Mouse (Mus musculus): ENCODE measurements around the gene Cd52. TPM values are rescaled to one million over a fixed set of nuclear protein-coding genes. Genes with fewer than 3 reads are reported as not detected.

The Cd52 gene
- polyA plus RNA-seq, 1 experiment from 2014 or later = 5.1 TPM

- no peaks in the 10 kb centered on the region for H3K36me3 ChIP-seq (ENCODE audit: control insufficient read depth, insufficient read depth, low read length)
- H3K4me3 ChIP-seq (ENCODE audit: low read depth, low read length) = peak within 1 kb of the TSS; percentile 81
- peak within 1 kb of the TSS; percentile 56 for H3K9ac ChIP-seq (ENCODE audit: low read depth, low read length)
- no peaks in the 10 kb centered on the region for H3K4me1 ChIP-seq (replicated peaks; ENCODE audit: control insufficient read depth, insufficient read depth, low read length)
- peak within 1 kb of the TSS; percentile 64 for H3K4me2 ChIP-seq (replicated peaks; ENCODE audit: low read depth, low read length)
- no peak within 1 kb of the TSS for H3K27ac ChIP-seq (ENCODE audit: low read depth, low read length)
- no peaks in the 10 kb centered on the region for H3K9me3 ChIP-seq (ENCODE audit: control insufficient read depth, low read length)
- ATAC-seq (ENCODE audit: low FRiP score) (peak; percentile 96), DNase-seq (ENCODE audit: low spot score) (peak; percentile 91)
- WGBS = 17% methylated on average over 34 of the region's 34 CpGs
- H3K27me3 ChIP-seq (ENCODE audit: control insufficient read depth, insufficient read depth, low read length) = no peaks in the 10 kb centered on the region
Measured at GRCm38 (mm10) chr4:134101979-134102741, 7.3 kb upstream of the Cd52 start, which contains the start of gene Ubxn11. TSS of gene Ubxn11 (plus strand) at chr4:134102570.

DNA sequence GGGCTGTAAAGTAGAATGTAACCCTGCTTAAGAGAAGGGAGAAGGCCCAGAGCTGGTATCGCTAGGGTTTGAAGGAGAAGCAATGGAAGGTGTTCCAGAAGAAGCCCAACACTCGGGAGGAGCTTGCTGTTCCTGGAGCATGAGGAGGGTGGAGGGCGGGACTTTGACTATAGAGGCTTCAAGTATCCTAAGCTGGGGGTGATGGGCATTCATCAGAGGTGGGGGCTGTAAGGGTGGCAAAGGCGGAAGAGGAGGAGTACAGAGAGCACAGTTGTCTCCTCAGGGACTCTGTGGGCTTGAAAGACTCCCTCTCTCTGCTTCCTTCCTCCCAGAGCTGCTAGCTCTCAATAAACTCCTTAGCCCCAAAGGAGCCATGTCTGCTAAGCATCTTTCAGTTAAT lies 5.4 kb upstream of the Cd52 start:
- Histone ChIP-seq H3K4me2 (replicated peaks; ENCODE audit: low read depth, low read length) (no peak overlapping the region), H3K27me3 (ENCODE audit: control insufficient read depth, insufficient read depth, low read length) (no peaks in the 10 kb centered on the region), H3K4me1 (replicated peaks; ENCODE audit: control insufficient read depth, insufficient read depth, low read length) (no peaks in the 10 kb centered on the region), H3K9ac (ENCODE audit: low read depth, low read length) (no peak overlapping the region), H3K4me3 (ENCODE audit: low read depth, low read length) (no peak overlapping the region), H3K27ac (ENCODE audit: low read depth, low read length) (no peak overlapping the region), H3K9me3 (ENCODE audit: control insufficient read depth, low read length) (no peaks in the 10 kb centered on the region), H3K36me3 (ENCODE audit: control insufficient read depth, insufficient read depth, low read length) (no peaks in the 10 kb centered on the region)
- WGBS = 82% methylated on average over 4 of the region's 4 CpGs
- ATAC-seq (ENCODE audit: low FRiP score) (no peak), DNase-seq (ENCODE audit: low spot score) (no peak)

DNA sequence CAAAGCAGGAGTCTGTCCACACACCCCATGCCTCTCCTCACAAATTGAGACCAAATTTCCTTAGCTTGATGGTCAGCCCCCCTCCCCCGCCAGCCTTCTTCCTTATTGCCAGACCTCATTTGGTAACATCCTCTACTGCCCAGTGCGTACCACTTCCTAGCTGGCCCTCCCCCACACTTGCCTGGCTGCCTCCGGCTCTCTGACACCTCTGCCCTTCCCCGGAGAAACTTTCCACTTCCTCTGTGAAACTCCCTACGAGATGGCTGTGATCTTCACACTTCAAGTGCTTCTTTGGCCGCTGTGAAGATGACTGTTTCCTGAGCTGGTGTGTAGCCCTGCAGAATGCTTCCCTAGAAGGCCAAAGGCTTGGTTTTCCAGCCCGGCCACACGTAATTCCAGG lies 3.7 kb upstream of the Cd52 start:
- Histone ChIP-seq H3K9ac (ENCODE audit: low read depth, low read length) (no peak overlapping the region), H3K4me1 (replicated peaks; ENCODE audit: control insufficient read depth, insufficient read depth, low read length) (no peaks in the 10 kb centered on the region), H3K36me3 (ENCODE audit: control insufficient read depth, insufficient read depth, low read length) (no peaks in the 10 kb centered on the region), H3K27me3 (ENCODE audit: control insufficient read depth, insufficient read depth, low read length) (no peaks in the 10 kb centered on the region), H3K27ac (ENCODE audit: low read depth, low read length) (no peak overlapping the region), H3K4me3 (ENCODE audit: low read depth, low read length) (no peak overlapping the region), H3K9me3 (ENCODE audit: control insufficient read depth, low read length) (no peaks in the 10 kb centered on the region), H3K4me2 (replicated peaks; ENCODE audit: low read depth, low read length) (no peak overlapping the region)
- DNase-seq (ENCODE audit: low spot score) (no peak), ATAC-seq (ENCODE audit: low FRiP score) (no peak)
- 74% methylated on average over 8 of the region's 8 CpGs for WGBS

DNA sequence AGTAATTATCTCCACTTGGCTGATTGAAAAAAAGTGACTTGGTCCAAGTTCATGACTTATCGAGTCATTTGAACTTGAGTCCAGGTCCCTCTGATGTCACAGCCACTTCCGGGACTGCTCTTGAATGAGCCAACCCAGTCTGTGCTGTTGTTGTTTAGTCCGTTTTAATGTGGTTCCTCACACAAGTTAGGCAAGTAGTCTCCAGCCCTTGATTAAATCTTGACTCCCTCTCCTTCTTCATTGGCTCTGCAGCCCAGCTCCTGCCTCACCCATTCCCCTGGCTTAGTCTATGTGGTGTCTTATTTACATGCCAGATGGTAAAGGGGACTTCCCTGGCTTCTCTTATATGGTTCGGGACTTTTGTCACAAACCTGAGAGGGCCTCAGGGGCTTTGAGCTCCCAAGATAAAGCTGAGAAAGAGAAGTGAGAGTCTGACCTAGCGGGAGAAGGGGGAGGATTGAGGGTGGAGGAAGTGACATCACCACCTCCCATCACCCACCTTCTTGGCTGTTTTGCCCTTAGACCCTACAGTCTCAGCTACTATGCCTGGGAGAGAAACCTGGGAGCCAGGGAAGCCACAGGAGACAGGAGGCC lies 2.2 kb upstream of the Cd52 start:
- no peaks in the 10 kb centered on the region for H3K36me3 ChIP-seq (ENCODE audit: control insufficient read depth, insufficient read depth, low read length)
- H3K4me2 ChIP-seq (replicated peaks; ENCODE audit: low read depth, low read length) = no peak overlapping the region
- ATAC-seq (ENCODE audit: low FRiP score) (no peak), DNase-seq (ENCODE audit: low spot score) (no peak)
- no peak overlapping the region for H3K27ac ChIP-seq (ENCODE audit: low read depth, low read length)
- H3K4me1 ChIP-seq (replicated peaks; ENCODE audit: control insufficient read depth, insufficient read depth, low read length) = no peaks in the 10 kb centered on the region
- WGBS = 83% methylated on average over 5 of the region's 5 CpGs
- H3K9me3 ChIP-seq (ENCODE audit: control insufficient read depth, low read length) = no peaks in the 10 kb centered on the region
- no peak overlapping the region for H3K4me3 ChIP-seq (ENCODE audit: low read depth, low read length)
- H3K27me3 ChIP-seq (ENCODE audit: control insufficient read depth, insufficient read depth, low read length) = no peaks in the 10 kb centered on the region
- H3K9ac ChIP-seq (ENCODE audit: low read depth, low read length) = no peak overlapping the region

- Histone ChIP-seq H3K27ac (ENCODE audit: low read depth, low read length) (no peak overlapping the region), H3K9ac (ENCODE audit: low read depth, low read length) (no peak overlapping the region), H3K36me3 (ENCODE audit: control insufficient read depth, insufficient read depth, low read length) (no peaks in the 10 kb centered on the region), H3K4me1 (replicated peaks; ENCODE audit: control insufficient read depth, insufficient read depth, low read length) (no peaks in the 10 kb centered on the region), H3K4me2 (replicated peaks; ENCODE audit: low read depth, low read length) (no peak overlapping the region), H3K27me3 (ENCODE audit: control insufficient read depth, insufficient read depth, low read length) (no peaks in the 10 kb centered on the region), H3K4me3 (ENCODE audit: low read depth, low read length) (no peak overlapping the region), H3K9me3 (ENCODE audit: control insufficient read depth, low read length) (no peaks in the 10 kb centered on the region)
- no peak for ATAC-seq (ENCODE audit: low FRiP score)
- DNase-seq (ENCODE audit: low spot score) = no peak
- WGBS = 75% methylated on average over 3 of the region's 3 CpGs
Measured at GRCm38 (mm10) chr4:134096120-134096519, 1.2 kb upstream of the Cd52 start.

- no peaks in the 10 kb centered on the region for H3K9me3 ChIP-seq (ENCODE audit: control insufficient read depth, low read length)
- ATAC-seq (ENCODE audit: low FRiP score) (no peak), DNase-seq (ENCODE audit: low spot score) (no peak)
- WGBS = 86% methylated on average over 7 of the region's 7 CpGs
- H3K27me3 ChIP-seq (ENCODE audit: control insufficient read depth, insufficient read depth, low read length) = no peaks in the 10 kb centered on the region
- H3K36me3 ChIP-seq (ENCODE audit: control insufficient read depth, insufficient read depth, low read length) = no peaks in the 10 kb centered on the region
- no peaks in the 10 kb centered on the region for H3K4me1 ChIP-seq (replicated peaks; ENCODE audit: control insufficient read depth, insufficient read depth, low read length)
- H3K27ac ChIP-seq (ENCODE audit: low read depth, low read length) = no peak overlapping the region
- no peak overlapping the region for H3K4me3 ChIP-seq (ENCODE audit: low read depth, low read length)
- H3K4me2 ChIP-seq (replicated peaks; ENCODE audit: low read depth, low read length) = no peak overlapping the region
- H3K9ac ChIP-seq (ENCODE audit: low read depth, low read length) = no peak overlapping the region
Measured at GRCm38 (mm10) chr4:134094004-134094564, 798 bp downstream of the Cd52 start.

DNA sequence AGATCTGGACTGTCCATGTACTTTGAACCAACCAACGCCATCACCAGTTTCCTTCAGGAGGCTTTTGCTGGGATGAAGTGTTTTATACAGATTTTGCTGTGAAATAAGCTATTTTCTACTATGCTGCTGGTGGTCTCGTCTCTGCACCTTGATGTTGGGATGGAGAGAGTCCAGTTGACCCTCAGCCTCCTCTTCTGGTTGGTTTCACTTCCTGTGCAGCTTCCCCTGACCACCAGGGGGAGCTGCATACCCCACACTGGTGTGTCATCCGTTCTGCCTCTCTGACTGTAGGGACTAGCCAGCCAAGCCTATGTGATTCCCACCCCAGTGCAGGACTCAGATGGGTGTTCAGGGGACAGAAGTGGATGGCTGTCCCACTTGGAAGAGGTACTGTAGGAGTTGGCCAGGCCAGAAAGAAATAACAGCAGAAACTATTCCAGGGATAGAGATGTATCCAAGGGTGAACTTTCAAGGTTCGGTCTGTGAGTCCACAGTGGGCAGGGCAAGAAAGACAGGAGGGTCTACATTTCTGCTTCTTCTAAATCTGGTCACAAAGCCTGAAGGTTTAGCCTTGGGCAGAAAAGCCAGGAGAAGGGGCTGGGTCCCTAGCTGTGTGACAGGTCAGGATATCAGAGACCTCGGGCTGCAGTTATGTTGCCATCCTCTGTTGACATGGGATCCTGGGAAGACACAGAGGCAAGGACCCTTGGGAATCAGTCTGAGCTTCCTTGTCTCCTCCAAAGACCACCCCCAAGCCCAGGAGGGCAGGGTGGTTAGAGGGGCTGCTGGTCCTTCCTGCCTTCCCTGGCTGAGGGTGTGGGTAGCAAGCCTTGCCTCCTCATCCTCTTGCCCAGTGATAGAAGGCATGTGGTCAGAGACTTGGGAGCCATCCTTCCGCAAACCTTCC lies 2.2 kb downstream of the Cd52 start:
- no peaks in the 10 kb centered on the region for H3K36me3 ChIP-seq (ENCODE audit: control insufficient read depth, insufficient read depth, low read length)
- H3K27ac ChIP-seq (ENCODE audit: low read depth, low read length) = no peak overlapping the region
- H3K9ac ChIP-seq (ENCODE audit: low read depth, low read length) = no peak overlapping the region
- WGBS = 69% methylated on average over 6 of the region's 6 CpGs
- H3K27me3 ChIP-seq (ENCODE audit: control insufficient read depth, insufficient read depth, low read length) = no peaks in the 10 kb centered on the region
- H3K4me1 ChIP-seq (replicated peaks; ENCODE audit: control insufficient read depth, insufficient read depth, low read length) = no peaks in the 10 kb centered on the region
- no peaks in the 10 kb centered on the region for H3K9me3 ChIP-seq (ENCODE audit: control insufficient read depth, low read length)
- no peak overlapping the region for H3K4me3 ChIP-seq (ENCODE audit: low read depth, low read length)
- DNase-seq (ENCODE audit: low spot score) (peak; percentile 56), ATAC-seq (ENCODE audit: low FRiP score) (no peak)
- no peak overlapping the region for H3K4me2 ChIP-seq (replicated peaks; ENCODE audit: low read depth, low read length)

GRCm38 (mm10) chr4:134091225-134091529 lies 3.7 kb downstream of the Cd52 start:
- H3K9ac ChIP-seq (ENCODE audit: low read depth, low read length) = no peak overlapping the region
- H3K4me2 ChIP-seq (replicated peaks; ENCODE audit: low read depth, low read length) = no peak overlapping the region
- H3K27me3 ChIP-seq (ENCODE audit: control insufficient read depth, insufficient read depth, low read length) = no peaks in the 10 kb centered on the region
- H3K4me3 ChIP-seq (ENCODE audit: low read depth, low read length) = no peak overlapping the region
- DNase-seq (ENCODE audit: low spot score) = no peak
- no peak overlapping the region for H3K27ac ChIP-seq (ENCODE audit: low read depth, low read length)
- no peak for ATAC-seq (ENCODE audit: low FRiP score)
- no peaks in the 10 kb centered on the region for H3K9me3 ChIP-seq (ENCODE audit: control insufficient read depth, low read length)
- WGBS = 83% methylated on average over 6 of the region's 6 CpGs
- H3K4me1 ChIP-seq (replicated peaks; ENCODE audit: control insufficient read depth, insufficient read depth, low read length) = no peaks in the 10 kb centered on the region
- H3K36me3 ChIP-seq (ENCODE audit: control insufficient read depth, insufficient read depth, low read length) = no peaks in the 10 kb centered on the region

Measured in hindbrain, embryonic 11.5 days (tissue).